8 mouse cellular contexts compared by ENCODE assay signal in genomic region chr9:123539823-123540222, GRCm38 (mm10).
"Had no signal": no experiment of that assay in that cellular context is flagged by ENCODE, and none has a peak within 500 bp of the region (broad histone marks: within the 10 kb centered on the region; RNA-seq: fewer than 3 reads in every experiment).

No protein-coding gene starts in this region.

- H3K4me3 ChIP-seq: limb, embryonic 13.5 days; midbrain, embryonic 12.5 days; neural tube, embryonic 13.5 days had no signal

- H3K27me3 ChIP-seq: limb, embryonic 13.5 days; midbrain, embryonic 12.5 days; neural tube, embryonic 13.5 days had no signal

- DNase-seq: left cerebral cortex, postnatal 4 days; lung, adult 18-20 months; right cerebral cortex, postnatal 14 days; thymus, postnatal 36 days had no signal

- H3K9me3 ChIP-seq: limb, embryonic 13.5 days; midbrain, embryonic 12.5 days; neural tube, embryonic 13.5 days had no signal

- H3K27ac ChIP-seq: limb, embryonic 13.5 days; liver, embryonic 14.5 days; midbrain, embryonic 12.5 days; neural tube, embryonic 13.5 days had no signal

- H3K4me1 ChIP-seq: limb, embryonic 13.5 days; midbrain, embryonic 12.5 days; neural tube, embryonic 13.5 days had no signal
